Mouse (Mus musculus) adrenal gland, postnatal 25 days (tissue): Measurements from ENCODE around the gene Zfp536. TPM values are rescaled to one million over a fixed set of nuclear protein-coding genes. Genes with fewer than 3 reads are reported as not detected.

Source experiments
- DNase-seq: peaks from one replicate; pipeline ENCODE4 v3.0.0; 2021; ENCODE audit warnings: mixed read lengths
- long read RNA-seq: library from polyadenylated mRNA; stranded (forward); transcript quantifications from one replicate; pipeline ENCODE4 v2.0.0, GENCODE M21; 2021
- total RNA-seq: library from RNA; stranded (reverse); gene quantifications from 2 replicates; pipeline ENCODE4 v1.2.3, GENCODE M21; 2021

Zfp536 gene
- total RNA-seq, result 6.7 and 9.9 TPM in 2 replicates
- long read RNA-seq, result 0 reads

- DNase-seq, result no peak
These were observed at the start of gene Zfp536 for GRCm38 (mm10) chr7:37773312-37773702. Zfp536 (minus strand) TSS chr7:37773641.

GRCm38 (mm10) chr7:37820670-37821301 is 47.3 kb upstream of the Zfp536 start:
- no peak for DNase-seq

- no peak for DNase-seq
These were observed 45.3 kb upstream of the Zfp536 start for GRCm38 (mm10) chr7:37818631-37819340.

- DNase-seq, result no peak
These were observed 43.5 kb upstream of the Zfp536 start for GRCm38 (mm10) chr7:37816901-37817300.

- no peak for DNase-seq
These were observed 41.5 kb upstream of the Zfp536 start for GRCm38 (mm10) chr7:37814844-37815406.

GRCm38 (mm10) chr7:37813676-37814075 is 40.2 kb upstream of the Zfp536 start:
- DNase-seq, result no peak

- no peak for DNase-seq
These were observed 36.5 kb upstream of the Zfp536 start for GRCm38 (mm10) chr7:37809908-37810307.

- DNase-seq, result no peak
These were observed 35.6 kb upstream of the Zfp536 start for GRCm38 (mm10) chr7:37809001-37809400.

GRCm38 (mm10) chr7:37801160-37801559 is 27.7 kb upstream of the Zfp536 start:
- DNase-seq, result no peak

- no peak for DNase-seq
These were observed 15.3 kb upstream of the Zfp536 start for GRCm38 (mm10) chr7:37788721-37789120.

GRCm38 (mm10) chr7:37775502-37775901 is 2.1 kb upstream of the Zfp536 start:
- DNase-seq, result peak; percentile 82

- no peak for DNase-seq
These were observed 1.1 kb upstream of the Zfp536 start for GRCm38 (mm10) chr7:37774463-37774970.

- DNase-seq, result no peak
These were observed 465 bp upstream of the Zfp536 start for GRCm38 (mm10) chr7:37773906-37774305.

GRCm38 (mm10) chr7:37772376-37773311 is 797 bp downstream of the Zfp536 start:
- peak; percentile 27 for DNase-seq

- peak; percentile 45 for DNase-seq
These were observed 1.7 kb downstream of the Zfp536 start for GRCm38 (mm10) chr7:37771491-37772375.

- peak; percentile 85 for DNase-seq
These were observed 2.9 kb downstream of the Zfp536 start for GRCm38 (mm10) chr7:37770400-37771050.

- DNase-seq, result peak; percentile 64
These were observed 3.7 kb downstream of the Zfp536 start for GRCm38 (mm10) chr7:37769526-37770399.

GRCm38 (mm10) chr7:37769004-37769403 is 4.4 kb downstream of the Zfp536 start:
- peak; percentile 36 for DNase-seq

GRCm38 (mm10) chr7:37768310-37768940 is 5.0 kb downstream of the Zfp536 start:
- DNase-seq, result no peak
